Mouse (Mus musculus) megakaryocyte progenitor cell, adult 5-6 weeks (primary cell): Measurements from ENCODE around the gene Rcn1. TPM values are rescaled to one million over a fixed set of nuclear protein-coding genes. Genes with fewer than 3 reads are reported as not detected.
A peak's percentile ranks its signal among the peaks of the same experiment; 100 is the strongest.

Experiments used
- ATAC-seq: replicated peaks from 2 replicates; pipeline ENCODE4 v1.8.0; 2016; ENCODE audit warnings: mild to moderate bottlenecking, moderate TSS enrichment, inconsistent platforms; ENCODE audit not compliant: poor library complexity
- total RNA-seq, 2 experiments: library from RNA; stranded (forward) in 1 of 2; stranded (reverse) in 1 of 2; fragments of 157-497, 149-512 nt in 1 of 2; fragments of 200-1000 nt in 1 of 2; gene quantifications; 2 replicates each; pipeline versions ENCODE4 v1.2.3 to v1.2.4; 2015 to 2017

The Rcn1 gene
- total RNA-seq, 2 experiments from 2014 or later, result 22.9 to 41.0 TPM

- ATAC-seq, result no peak
These were observed 3.1 kb downstream of the Rcn1 start for GRCm38 (mm10) chr2:105396066-105396465.

DNA sequence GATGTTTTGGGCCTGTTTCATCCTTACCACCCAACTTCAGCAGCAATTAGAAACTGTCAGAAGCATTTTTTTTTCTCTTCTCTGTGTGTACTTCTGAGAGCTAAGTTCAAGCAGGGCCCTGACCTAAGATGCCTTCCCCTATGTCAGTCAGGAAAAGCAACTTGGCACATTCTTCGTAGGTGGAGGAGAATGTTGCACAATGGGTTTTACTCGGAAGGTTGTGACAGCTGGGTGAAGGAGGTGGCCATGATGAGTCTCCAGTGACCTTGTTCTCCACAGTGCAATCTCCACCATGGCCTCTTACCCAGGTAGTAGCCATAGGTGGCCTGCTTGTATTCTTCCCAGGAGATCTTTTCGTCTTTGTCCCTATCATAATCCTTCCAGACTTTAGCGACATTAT, 4.7 kb downstream of the Rcn1 start:
- ATAC-seq, result no peak

DNA sequence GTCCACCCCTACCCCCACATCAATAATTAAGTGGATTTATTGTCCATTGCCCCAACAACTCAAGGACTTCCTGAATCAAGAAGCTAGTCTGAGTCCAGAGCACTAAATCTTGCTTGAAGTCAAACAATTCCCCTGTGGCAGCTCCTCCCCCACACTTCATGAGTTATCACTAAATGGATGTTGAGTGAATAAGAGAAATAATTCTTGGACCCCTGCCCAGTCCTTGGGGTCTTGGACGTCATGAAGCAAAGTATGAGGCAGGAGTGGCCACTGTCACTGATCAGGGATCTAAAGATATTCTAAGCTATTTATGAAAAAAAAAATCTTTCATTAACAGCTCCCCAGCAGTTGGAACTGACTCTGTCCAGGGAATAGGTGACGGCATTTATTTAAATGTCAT, 6.6 kb downstream of the Rcn1 start:
- ATAC-seq, result no peak

DNA sequence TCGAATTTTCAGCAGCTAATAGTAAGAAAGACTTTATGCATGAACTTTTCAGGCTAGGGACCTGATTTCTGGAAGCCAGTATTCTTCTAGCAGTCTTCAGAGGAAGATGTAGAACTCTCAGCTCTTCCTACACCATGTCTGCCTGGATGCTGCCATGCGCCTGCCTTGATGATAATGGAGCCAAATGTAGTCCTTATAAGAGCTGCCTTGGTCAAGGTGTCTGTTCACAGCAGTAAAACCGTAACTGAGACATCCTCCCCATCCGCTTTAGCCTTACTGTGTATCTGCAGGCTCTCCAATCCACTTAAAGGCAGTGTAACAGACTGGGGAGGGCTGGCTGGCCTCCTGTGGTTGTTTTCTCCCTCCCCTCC, 7.7 kb downstream of the Rcn1 start:
- ATAC-seq, result no peak

GRCm38 (mm10) chr2:105390653-105391413, 8.3 kb downstream of the Rcn1 start:
- no peak for ATAC-seq

GRCm38 (mm10) chr2:105389007-105389890, 9.9 kb downstream of the Rcn1 start:
- peak; percentile 74 for ATAC-seq

DNA sequence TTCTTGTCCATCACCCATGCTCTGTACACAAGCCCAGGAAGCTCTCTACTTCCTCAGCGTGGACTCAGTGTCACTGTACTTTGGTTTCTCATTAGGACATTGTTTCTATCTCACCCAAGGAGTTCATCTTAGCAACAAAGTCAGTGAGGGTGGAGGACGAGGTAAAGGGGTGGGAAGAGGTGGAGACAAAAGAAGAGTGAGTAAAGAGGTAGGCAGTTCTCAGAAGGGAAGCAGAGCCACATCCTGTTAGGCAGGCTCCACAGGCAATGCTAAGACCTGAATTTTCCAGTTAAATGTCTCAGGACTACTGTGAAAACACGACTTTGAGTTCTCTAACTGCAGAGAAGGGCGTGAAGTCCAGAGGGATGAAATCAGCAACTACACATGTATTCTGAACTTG, 12.7 kb downstream of the Rcn1 start:
- no peak for ATAC-seq

DNA sequence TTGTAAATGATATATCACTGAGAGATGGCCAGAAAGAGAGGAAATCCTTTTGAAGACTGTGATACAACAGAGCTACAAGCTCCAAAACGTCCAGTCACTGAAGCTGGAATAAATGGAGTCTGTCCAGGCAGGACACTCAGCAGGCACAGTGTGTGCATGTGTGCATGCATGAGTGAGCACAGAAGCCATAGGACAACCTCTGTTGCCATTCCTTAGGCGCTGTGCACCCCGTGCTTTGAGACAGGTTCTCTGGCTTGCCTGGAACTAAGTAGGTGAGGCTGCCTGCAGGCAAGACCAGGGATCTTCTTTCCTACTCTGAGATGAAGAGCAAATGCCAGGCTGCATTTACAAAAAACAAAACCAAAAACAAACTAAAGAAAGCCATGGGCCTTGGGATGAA, 14.1 kb downstream of the Rcn1 start:
- ATAC-seq, result no peak

DNA sequence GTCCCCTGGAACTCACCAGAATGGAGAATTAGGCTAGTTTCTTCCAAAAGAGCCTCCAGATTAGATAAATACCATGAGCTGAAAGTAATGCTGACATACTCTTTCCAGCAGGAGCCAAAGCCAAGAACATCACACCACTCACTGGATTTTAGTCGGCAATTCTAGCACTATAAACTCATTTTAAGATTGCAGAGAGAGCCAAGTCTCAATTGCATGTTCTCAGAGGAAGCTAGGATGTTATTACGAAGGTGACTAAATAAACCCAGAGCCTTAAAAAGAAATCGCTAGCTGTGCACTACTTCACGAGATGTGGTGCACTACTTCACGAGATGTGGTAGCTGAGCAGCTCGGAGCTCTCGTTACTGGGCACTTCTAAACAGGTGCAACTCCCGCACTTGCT, 16.1 kb downstream of the Rcn1 start:
- ATAC-seq, result no peak

DNA sequence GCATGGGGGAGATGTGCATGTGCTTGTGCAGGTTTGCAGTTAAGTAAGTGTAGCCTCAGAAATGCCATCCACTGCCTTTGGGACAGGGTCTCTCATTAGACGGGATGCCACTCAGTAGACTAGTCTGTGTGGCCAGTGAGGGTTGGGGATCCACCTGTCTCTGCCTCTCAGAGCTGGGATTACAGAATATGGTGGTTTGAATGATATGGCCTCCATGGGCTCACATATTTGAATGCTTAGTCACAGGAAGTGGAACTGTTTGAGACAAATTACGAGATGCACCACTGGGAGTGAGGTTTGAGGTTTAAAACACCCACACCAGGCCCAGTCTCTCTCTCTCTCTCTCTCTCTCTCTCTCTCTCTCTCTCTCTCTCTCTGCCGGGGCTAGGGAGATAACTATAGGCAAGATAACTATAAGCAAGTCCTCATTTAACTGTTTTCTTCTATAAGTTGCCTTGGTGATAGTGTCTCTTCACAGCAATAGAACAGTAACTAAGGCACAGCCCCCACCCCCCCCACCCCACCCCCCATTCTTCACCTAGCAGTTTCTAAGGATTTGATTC, 18.3 kb downstream of the Rcn1 start:
- no peak for ATAC-seq

GRCm38 (mm10) chr2:105379682-105380081, 19.4 kb downstream of the Rcn1 start:
- ATAC-seq, result no peak

- no peak for ATAC-seq
These were observed 23.4 kb downstream of the Rcn1 start for GRCm38 (mm10) chr2:105375705-105376104.

DNA sequence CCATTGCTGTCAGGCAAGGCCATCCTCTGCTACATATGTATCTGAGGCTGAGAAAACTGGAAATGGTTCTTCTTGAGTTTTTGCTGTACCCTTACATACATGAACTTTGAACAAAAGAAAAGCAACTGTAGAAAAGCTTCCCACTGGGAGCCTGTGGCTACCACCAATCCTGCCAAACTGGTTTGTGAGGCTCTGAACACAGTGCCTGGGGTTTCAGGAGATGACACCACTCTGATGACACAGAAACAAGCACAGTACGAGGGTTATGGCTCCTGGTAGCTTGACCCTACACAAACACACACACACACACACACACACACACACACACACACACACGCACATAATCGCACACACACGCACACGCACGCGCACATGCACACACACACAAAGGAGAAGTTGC, 23.9 kb downstream of the Rcn1 start:
- 0 out of 2 replicates have a peak, but pooled peaks have one; percentile 15 for ATAC-seq

GRCm38 (mm10) chr2:105373658-105374057, 25.5 kb downstream of the Rcn1 start:
- no peak for ATAC-seq

- no peak for ATAC-seq
These were observed 26.4 kb downstream of the Rcn1 start for GRCm38 (mm10) chr2:105372727-105373126.

- ATAC-seq, result no peak
These were observed 27.0 kb downstream of the Rcn1 start for GRCm38 (mm10) chr2:105372156-105372555.

DNA sequence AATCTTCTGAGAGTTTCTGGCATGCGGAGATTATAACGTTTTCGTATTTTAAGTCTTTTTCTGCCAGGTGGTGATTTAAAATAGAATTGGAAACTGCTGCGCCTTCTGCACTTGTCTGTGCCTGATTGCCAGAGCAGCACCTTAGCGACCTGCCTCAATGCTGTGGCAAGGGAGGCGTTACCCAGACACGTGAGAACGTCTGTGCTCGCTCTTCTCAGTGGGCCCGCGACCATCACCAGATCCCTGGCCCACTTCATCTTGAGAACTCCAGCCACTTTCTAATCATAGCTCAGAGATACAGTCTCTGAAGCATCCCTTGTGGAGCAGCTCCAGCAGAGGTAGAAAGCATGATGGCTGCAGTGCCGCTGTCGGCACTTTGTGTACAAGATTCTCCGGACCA, 28.4 kb downstream of the Rcn1 start:
- no peak for ATAC-seq

DNA sequence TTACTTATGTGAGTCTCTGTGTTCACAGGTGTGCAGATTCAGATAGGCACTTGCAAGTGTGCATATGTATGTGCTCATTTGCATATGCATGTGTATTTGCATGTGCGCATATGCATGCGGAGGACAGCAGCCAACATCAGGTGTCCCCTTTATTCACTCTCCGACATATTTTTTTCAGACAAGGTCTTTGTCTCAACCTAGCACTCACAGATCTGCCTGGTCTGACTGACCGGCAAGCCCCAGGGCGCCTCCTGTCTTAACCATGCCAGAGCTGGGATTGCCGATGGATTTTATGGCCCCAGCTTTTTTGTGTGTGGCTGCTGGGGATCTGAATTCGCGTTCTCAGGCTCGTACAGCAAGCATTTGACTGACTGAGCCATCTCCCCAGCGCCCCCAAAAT, 28.9 kb downstream of the Rcn1 start:
- ATAC-seq, result no peak

GRCm38 (mm10) chr2:105367623-105368022, 31.5 kb downstream of the Rcn1 start:
- peak; percentile 55; the same call in 1 of the 2 replicates for ATAC-seq

GRCm38 (mm10) chr2:105358040-105358439, 41.1 kb downstream of the Rcn1 start:
- ATAC-seq, result no peak

GRCm38 (mm10) chr2:105356791-105357190, 42.3 kb downstream of the Rcn1 start:
- no peak for ATAC-seq

DNA sequence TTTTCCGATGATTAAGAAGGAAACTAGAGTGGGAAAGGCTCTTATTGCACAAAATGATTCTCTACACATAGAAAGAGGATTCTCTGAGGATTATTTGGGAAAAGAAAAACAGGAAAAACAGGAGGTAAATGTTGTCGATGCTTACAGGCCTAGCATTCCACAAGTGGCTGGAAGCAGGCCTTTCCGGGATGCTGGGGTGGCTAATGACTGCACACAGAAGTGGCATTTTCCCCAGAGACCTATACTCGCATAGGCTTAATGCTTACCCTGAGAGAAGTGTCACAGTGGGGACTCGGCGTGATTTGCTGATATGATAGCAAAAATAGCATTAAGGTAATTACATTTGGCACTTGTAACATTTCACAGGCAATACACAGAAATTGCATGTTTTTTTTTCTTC, 50.2 kb downstream of the Rcn1 start:
- no peak for ATAC-seq
